Mouse (Mus musculus) cerebellum, adult 11 months (tissue): ENCODE data around the gene Gm10065.
A peak's percentile ranks its signal among the peaks of the same experiment; 100 is the strongest.
"Not testable (repeated sequence)": the region's sequence is repeated elsewhere in the genome, so short reads cannot be mapped to it uniquely, and the experiment has no call there.

ENCODE experiments used
- DNase-seq: peaks from one replicate; pipeline ENCODE4 v3.0.0; 2022

Gm10065 gene

DNA sequence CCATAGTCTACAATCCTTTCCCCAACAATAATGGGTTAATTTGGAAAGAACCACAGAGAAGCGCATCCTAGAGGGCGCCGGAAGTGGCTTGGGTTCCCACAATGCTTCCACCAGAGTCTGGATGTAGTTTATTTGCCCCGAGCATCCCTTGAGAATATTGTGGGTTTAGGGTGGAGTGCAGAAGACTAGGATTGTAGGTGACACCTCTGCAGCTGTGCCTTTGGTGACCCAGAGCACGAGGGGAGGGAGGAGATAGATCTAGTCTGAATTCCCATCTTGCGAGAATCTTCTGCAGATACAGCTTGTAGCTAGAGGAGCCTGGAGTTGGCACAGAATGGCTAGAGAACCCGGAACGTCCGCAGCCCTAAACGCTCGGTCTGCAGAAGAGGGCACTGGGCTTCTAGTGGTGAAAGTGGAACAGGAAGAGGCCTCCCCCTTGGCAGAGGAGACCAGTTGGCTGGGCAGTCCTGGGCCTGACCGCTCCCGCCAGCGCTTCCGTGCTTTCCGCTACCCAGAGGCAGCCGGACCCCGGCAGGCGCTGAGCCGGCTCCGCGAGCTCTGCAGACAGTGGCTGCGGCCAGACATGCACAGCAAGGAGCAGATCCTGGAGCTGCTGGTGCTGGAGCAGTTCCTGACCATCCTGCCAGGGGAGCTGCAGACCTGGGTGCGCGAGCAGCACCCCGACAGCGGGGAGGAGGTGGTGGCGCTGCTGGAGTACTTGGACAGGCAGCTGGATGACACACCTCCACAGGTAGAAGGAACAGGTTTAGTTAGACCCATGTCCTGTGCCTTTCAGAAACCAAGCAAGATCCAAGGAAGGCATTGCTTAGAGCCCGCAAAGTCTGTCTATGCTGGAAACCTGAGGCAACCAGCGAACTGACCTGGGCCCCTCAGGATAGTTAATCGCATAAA, at the start of gene Gm10065, which contains the start of gene Zkscan4:
Gm10065 (minus strand) TSS at position 683 of the 912 bp plus-strand sequence.
Zkscan4 (plus strand) TSS at position 149 of the 912 bp plus-strand sequence.
- DNase-seq: peak; percentile 65

DNA sequence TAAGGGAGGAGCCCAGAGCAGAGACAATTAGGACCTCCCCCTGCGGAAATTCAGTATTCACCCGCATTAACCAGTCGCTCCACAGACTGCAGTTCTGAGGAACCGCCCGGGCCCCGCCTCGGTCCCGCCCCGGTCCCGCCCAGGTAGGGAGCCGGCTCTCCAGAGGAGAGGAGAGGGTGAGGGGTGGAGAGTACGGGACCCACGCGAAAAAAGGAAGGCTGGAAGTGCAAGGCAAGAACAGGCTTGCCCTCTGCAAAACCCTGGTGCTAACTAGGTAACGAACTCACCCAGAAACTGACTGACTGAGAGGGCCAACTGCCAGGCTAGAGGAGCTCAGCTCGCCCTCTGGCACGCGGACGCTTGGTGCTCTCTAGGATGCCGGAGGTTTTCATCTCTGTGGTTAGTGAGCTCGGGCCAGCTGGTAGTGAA, 27.0 kb upstream of the Gm10065 start:
- peak; percentile 75 for DNase-seq

DNA sequence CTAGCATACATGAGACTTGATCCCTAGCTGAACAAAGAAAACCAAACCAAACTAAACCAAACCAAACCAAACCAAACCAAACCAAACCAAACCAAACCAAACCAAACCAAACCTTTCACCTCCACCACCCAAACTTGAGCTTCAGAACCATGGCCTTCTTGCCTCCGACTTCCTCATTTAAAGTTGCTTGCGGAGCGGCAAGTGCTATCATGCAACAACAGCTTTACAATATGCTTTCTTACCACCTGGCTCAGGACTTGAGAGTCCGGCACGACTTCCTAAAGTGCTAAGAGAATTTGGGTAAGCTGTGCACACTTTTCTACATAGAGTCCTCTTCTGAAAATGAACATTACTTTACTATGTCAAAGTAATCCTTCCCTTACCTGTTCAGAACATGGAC, 23.1 kb upstream of the Gm10065 start:
- DNase-seq: no peak

DNA sequence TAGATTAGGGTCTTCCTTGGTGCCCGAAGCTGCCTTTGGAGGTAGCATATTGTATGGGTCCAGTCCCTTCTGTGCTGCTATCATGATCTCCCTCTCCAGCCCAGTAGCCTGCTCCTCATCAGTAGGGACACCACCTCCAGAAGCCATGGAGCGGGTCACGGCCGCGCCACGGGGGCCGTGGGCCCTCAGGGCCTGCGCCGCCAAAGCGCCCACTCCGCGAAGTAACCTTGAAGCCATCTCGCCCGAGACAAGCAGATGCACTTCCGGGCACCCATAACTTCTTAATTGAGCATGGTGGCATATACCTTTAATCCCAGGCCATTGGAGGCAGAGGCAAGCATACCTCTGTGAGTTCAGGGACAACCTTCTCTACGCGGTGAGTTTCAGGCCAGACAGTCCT, 21.9 kb upstream of the Gm10065 start, which contains the start of gene Gm11273:
Gm11273 (minus strand) TSS at position 237 of the 400 bp plus-strand sequence.
- DNase-seq: not testable (repeated sequence)

DNA sequence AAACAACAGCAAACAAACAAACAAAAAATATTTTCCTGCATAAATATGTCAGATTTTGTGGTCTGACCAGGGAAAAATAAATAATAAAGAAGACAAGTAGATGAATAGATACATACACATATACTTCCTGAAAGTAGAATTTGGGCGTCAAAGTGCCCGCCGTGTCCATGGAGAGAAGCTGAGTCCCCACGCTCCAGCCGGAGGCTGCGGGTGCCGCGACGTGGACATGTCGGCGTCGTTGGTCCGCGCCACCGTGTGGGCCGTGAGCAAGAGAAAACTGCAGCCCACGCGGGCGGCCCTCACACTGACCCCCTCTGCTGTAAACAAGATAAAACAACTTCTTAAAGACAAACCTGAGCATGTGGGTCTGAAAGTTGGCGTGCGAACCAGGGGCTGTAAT, 15.8 kb upstream of the Gm10065 start, which contains the start of gene AK157302:
AK157302 (plus strand) TSS at position 144 of the 400 bp plus-strand sequence.
- peak; percentile 7 for DNase-seq

DNA sequence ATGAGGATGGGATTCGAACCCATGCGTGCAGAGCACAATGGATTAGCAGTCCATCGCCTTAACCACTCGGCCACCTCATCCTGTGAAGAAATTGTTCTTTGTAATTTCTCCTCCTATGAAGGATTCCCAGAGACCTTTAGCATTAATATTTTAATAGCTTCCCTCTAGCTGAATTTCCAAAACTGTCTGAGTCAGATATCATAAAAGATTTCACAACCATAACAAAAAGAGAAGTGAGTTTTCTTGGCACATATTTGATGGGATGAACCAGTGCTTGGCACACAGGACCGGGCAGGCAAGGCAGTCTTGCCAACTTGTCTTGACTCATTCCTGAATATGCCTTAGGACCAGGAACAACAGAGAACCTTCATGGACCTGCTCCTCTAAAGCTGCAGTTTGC, 13.6 kb upstream of the Gm10065 start:
- no peak for DNase-seq

DNA sequence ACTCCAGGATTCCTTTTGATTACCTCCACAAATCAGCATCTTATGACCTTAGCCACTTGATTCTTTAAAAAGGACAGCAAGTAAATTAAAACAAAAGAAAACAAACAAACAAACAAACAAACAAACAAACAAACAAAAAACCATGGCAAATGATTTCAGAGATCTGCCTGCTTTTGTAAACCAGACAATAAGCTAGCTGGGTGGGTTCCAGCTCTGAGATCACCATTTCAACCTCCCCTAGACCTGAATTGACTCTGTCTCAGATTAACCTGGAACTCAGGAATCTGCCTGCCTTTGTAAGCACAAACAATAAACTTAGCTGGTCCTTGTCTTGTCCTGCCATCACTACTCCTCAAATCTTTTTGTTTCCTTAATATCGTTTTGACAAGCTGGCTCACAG, 7.6 kb upstream of the Gm10065 start:
- DNase-seq: no peak

DNA sequence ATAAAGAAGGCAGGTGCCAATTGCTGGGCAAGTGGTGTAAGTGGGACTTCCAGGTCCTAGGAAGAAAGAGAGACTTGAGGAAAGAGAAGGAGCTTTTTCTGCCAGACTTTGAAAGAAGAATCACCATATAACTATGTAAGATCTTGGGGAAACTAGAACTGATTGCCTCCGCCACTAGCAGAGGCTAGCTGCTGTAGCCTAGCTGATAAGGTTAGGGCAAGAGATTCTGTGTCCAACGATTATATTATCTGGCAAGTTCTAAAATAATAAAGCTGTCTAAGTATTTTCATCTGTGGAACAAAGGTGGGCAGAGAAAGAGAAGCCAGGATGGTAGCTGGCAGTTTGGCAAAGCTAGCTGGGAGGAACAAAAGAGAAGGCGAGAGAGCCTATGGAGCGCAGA, 6.8 kb downstream of the Gm10065 start:
- DNase-seq: no peak

DNA sequence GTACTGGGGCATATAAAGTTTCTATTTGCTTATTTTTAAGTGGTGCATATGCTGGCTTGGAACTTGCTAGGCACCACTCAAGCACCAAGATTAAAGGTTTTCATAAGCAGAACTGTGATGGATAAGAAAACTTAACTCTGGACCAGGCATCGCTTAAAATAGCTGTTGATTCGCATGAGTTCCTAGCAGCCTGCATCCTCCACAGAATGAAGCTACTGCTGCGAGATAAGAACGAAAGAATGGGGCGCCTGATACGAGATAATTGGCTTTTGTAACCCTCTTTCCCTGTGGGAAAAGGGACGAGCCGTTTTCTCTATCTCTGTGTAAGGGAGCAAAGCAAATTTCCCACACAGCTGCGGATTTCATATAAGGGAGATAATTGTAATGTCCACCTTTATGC, 10.1 kb downstream of the Gm10065 start:
- DNase-seq: no peak

DNA sequence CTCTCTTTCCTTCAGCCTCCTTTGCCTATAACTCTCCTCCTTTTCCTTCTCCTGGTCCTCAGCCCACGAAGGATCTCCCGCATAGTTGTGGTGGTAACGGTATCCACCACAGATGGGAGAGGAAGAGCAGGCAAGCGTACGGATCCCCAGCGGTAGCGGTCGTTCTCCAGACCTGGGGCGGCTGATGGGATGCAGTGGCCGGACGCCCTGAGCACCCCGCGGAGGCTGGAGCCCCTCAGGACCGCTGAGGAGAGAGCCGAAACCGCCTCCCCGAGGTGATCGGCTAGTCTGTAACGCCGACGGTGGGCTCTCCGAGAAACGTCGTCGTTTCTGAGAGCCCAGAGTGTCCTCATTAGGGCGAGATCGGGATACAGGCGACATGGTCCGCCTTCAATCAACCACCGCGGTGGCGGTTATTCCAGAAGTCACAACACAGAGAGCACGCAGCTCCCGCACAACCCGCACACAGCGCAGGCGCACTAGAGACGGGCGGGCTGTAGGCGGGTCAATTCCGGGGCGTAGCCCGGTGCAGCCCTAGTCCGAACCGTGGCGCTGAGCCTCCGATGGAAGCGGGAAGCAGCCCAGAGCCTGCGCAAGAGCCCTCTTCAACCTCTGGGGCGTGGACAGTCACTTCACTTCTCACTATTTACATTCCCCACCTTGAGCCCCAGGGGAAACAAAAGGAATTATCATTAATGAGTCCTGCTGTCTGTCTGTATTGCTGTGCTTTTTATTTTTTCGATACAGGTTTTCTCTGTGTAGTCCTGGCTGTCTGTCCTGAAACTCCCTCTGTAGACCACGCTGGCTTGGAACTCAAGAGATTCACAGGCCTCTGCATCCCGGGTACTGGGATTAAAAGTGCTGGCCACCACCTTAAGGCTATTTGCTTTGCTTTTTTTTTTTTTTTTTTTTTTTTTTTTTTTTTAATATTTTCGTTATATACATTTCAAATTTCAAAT, 10.9 kb downstream of the Gm10065 start, which contains the start of gene Nkapl:
Nkapl (minus strand) TSS at position 449 of the 959 bp plus-strand sequence.
- DNase-seq: peak; percentile 83

DNA sequence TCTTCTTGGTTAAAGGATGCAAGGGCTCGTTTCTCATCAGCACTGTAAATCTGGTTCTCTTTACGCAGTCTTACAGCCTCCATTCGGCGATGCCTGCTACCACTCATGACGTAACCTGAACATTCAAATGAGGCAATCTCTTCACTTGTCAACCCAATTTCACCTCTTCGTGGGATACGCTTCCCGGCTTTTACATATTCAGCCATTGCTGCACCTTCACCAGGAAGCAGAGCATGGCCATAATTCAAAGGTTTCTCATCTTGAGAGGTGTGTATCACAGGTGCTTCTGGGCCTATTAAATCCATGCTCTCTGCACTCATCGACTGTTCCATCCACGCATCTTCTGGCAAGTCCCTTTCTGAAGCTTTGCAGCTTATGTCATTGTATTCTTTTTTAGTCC, 11.9 kb downstream of the Gm10065 start:
- DNase-seq: no peak

DNA sequence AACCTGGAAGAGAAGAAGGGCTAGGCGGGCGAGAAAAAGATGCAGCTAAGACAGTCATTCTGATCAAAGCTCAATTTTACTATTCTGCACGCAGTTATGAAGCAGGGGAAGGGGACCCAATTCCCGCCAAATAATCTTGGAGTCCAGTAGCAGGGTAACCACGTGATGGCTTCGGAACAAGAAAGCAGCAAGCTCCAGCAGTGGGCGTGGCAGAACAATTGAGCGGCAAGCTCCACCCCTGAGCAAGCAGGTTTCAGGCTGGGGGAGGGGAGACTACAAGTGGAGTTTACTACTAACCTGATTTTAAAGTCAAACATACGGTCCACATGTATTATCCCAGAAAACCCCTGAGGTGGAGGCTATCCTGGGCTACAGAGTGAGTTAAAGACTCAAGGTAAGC, 16.7 kb downstream of the Gm10065 start:
- not testable (repeated sequence) for DNase-seq

DNA sequence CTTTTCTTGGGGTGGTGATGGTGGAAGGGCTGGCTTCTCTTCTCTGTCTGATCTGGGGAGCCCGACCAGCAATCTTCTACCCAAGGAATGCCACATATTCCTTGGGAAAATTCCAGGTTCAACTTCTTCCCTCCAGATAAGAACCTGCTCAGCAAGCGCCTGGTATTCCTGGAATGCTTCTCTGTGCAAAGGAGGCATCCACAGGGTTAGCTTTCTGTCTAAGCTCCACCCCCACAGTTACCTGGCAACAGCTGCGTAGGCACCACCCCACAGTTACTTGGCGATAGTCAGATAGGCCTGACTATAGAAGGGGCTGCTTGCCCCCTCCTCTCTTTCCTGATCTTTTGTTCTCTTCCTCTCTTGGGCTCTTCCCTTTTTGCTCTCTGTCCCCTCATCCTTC, 22.9 kb downstream of the Gm10065 start:
- no peak for DNase-seq

DNA sequence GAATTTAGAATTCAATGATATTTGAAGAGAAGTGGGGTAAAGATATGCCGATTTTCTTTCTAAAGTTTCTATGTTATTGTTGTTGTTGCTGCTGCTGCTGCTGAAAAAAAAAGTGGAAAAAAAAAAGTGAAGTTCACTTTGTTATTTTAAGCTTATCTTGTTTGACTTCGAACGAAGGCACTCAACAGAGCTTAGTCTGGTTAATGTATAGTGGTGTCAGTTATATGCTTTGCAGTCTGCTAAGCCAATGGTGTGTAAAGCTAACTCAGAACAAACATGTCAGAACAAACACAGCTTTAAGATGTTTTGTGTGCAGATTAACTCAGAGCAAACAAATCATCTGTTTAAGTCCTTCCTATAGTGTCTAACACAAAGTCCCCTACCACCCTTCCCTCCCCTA, 25.1 kb downstream of the Gm10065 start:
- DNase-seq: no peak

DNA sequence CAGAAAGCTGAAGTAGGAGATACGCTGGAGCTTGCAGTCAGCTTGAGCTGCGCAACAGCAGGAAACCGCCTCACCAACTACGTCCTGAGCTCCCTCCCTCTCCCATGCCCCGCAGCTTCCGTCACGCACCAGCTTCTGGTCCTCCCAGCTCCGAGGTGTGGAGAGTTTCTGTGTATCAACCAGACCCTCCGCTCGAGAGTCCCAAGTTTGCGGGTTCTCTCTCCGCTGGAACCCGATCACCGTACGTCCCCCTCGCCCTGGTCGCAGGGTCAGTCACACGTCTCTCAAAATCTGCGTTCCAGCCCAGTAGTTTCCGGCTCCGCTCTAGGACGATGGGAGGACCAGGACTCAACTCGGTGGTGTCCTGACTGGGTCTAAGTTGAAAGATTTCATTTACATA, 25.8 kb downstream of the Gm10065 start, which contains the start of gene Zscan26:
Zscan26 (minus strand) TSS at position 282 of the 400 bp plus-strand sequence.
- peak; percentile 76 for DNase-seq

DNA sequence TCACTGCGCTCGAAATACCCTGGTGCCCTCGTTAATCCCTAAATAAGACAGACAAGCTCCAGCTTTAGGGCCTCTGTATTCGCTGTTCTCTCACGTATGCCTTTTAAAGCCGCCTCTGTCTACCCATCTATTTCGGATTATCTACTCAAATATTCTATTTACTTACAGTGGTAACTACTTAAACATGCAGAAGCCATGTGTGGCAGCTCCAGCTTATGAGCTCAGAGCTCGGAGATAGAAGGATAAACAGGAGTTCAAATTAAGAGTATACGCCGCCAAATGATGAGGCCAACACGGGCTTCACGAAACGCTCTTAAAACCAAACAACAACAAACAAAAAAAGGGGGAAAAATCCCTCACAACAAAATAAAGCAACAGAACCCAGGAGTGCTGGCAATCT, 26.2 kb downstream of the Gm10065 start:
- no peak for DNase-seq

DNA sequence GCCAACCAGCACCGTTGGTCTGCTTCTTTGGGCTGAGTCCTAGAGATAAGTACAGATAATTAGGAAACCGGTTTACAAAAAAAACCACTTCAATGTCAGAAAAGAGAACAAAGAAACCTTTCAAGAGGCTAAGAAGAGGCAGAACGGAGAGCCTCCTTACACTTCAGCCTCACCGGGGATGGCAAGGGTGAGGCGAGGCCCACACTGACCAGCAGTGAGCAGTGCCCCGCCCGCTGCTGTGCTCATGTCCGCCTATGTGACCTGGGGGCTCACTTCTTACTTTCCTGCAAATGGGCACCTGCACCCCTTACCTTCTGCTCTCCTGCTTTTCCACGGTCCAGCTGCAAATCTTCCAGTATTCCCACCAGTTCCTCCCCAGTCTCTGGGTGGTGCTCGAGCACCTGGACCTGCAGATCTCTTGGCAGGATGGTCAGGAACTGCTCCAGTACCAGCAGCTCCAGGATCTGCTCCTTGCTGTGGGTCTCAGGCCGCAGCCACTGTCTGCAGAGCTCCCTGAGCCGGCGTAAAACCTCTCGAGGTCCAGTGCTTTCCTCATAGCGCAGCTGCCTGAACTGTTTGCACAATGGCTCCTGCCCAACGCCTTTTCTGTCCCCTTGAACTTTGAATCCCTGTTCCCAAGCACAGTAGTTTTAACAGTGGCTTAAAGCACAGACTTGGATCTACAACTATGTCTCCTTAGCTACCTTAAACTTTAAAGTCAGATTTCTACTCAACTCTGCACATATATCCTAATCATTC, 31.2 kb downstream of the Gm10065 start:
- no peak for DNase-seq

DNA sequence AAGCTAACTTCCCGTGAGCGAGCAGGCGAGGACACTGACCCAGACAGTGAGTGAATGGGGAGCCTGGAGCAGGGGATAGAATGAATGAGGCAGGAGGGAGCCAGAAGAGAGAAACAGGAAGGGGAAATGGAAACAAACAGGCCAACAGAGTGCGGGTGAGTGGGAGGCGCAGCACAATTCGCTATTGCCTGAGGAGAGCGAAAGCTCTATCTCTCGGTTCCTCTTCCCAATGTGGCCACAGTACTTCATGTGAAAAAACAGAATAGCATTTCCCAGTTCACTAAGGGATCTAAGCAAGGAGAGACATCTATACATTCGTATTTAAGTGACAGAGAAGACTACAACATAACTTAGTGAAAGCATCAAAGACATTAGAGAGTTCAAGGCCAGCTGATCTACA, 32.4 kb downstream of the Gm10065 start:
- DNase-seq: no peak

DNA sequence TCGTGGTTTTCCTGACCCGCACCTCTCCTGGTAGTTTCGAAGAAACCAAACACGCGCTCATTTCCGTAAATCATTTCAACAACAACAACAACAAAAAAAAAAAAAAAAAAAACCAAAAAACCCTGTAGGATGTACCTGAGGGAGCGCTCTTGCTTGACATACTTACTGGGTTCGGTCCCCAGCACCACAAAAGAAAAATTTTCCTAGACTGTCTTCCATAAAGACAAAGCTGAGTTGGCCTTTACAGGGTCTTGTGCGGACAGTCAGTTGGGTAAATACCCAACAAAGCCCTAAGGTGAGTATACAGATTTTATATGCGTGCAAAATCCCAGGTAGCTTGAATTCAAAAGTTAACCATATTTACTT, 38.1 kb downstream of the Gm10065 start:
- DNase-seq: no peak

DNA sequence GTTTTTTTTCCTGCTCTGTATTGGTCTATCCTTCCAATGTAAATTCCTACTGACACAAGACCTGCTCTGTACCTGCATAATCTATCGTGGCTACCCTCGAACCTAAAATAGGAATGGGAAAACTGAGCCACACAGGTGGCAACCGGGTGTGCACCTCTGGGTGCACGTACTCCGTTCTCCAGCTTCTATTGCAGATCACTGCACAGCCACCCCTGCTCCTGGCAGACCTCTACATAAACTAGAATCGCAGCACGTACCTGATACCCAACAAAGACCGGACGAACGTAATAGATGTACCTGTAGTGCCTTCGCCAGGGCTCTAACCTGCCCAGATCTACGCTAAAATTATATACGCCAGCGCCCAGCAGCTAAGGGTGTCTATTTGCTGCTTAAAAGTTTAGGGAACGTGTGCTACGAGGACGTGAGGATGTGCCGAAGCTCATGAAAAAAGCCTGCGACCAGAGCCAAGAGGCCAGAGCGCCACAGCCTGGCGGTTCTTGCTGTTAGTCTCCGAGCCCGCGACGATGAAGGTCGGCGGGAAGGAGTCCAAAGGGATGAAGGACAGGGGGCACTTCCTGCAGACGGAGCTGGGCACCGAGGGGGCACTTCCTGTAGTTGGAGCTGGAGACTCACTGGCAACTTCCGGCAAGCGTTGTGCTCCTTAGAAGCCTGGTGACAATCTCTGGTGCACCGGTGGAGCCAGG, 38.6 kb downstream of the Gm10065 start, which contains the start of gene Pgbd1:
Pgbd1 (minus strand) TSS at position 556 of the 704 bp plus-strand sequence.
- DNase-seq: peak; percentile 74

DNA sequence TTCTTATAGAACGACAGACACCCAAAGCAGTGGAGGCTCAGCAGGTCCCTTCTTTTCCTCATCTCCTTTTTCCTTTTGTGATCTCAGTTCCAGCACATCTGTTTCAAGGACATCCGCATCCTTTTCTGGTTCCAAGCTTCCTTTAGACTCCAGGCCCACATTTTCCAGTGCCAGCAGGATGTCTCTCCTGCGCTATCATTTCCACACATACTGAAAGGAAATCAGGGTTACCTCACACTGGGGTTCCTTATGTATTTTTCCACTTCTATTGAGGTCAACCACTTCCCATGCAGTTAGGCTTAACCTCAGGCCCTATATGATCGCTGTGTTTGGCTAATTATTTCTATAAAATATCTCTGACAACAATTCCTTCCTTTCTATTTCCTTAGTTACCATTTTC, 43.8 kb downstream of the Gm10065 start:
- no peak for DNase-seq
